Mouse (Mus musculus): ENCODE measurements at regions not wholly inside any gene's neighbourhood (a gene's known extent, or its start where the extent isn't known, plus 50 kb on each side); places are given as distances from the start of the nearest gene placed in this dataset.

GRCm38 (mm10) chr2:56083226-56083625 is 647.5 kb downstream of the Kcnj3 start:
- intact Hi-C loops (cut with DNase I): no loop called here
- DNase-seq (ENCODE audit: extremely low spot score in 1 of 2, low spot score in 2 of 2): no peak

- peak in 1 of 2 experiments; percentile 19 for DNase-seq (ENCODE audit: extremely low spot score in 1 of 2, low spot score in 2 of 2)
- intact Hi-C loops (cut with DNase I): no loop called here
Observed at GRCm38 (mm10) chr2:56109531-56109930, 673.8 kb downstream of the Kcnj3 start.

GRCm38 (mm10) chr2:56109975-56110374 is 674.2 kb downstream of the Kcnj3 start:
- DNase-seq (ENCODE audit: extremely low spot score in 1 of 2, low spot score in 2 of 2): peak in 1 of 2 experiments; percentile 15
- intact Hi-C loops (cut with DNase I): loop anchor here (5.0 to 10.0 kb wide), 2 partner anchors 1265 to 1807 kb away; no protein-coding TSS in a partner anchor

GRCm38 (mm10) chr2:56114469-56114868 is 678.7 kb downstream of the Kcnj3 start:
- peak; percentile 24 to 69 for DNase-seq (ENCODE audit: extremely low spot score in 1 of 2, low spot score in 2 of 2)
- intact Hi-C loops (cut with DNase I): loop anchor here (5.0 to 10.0 kb wide), 2 partner anchors 1260 to 1803 kb away; no protein-coding TSS in a partner anchor

- intact Hi-C loops (cut with DNase I): loop anchor here (5.0 to 10.0 kb wide), 3 partner anchors 998 to 1578 kb away; no protein-coding TSS in a partner anchor
- DNase-seq (ENCODE audit: extremely low spot score in 1 of 2, low spot score in 2 of 2): peak in 1 of 2 experiments; percentile 41
Observed at GRCm38 (mm10) chr2:56119368-56119767, 683.6 kb downstream of the Kcnj3 start.

GRCm38 (mm10) chr2:56147107-56147615 is 711.4 kb downstream of the Kcnj3 start:
- intact Hi-C loops (cut with DNase I): no loop called here
- no peak for DNase-seq (ENCODE audit: extremely low spot score in 1 of 2, low spot score in 2 of 2)

- intact Hi-C loops (cut with DNase I): no loop called here
- peak in 1 of 2 experiments; percentile 12 for DNase-seq (ENCODE audit: extremely low spot score in 1 of 2, low spot score in 2 of 2)
Observed at GRCm38 (mm10) chr2:56196449-56196848, 760.7 kb downstream of the Kcnj3 start.

GRCm38 (mm10) chr2:56227476-56227875 is 791.7 kb downstream of the Kcnj3 start:
- no peak for DNase-seq (ENCODE audit: extremely low spot score in 1 of 2, low spot score in 2 of 2)
- intact Hi-C loops (cut with DNase I): no loop called here

- intact Hi-C loops (cut with DNase I): no loop called here
- peak in 1 of 2 experiments; percentile 27 for DNase-seq (ENCODE audit: extremely low spot score in 1 of 2, low spot score in 2 of 2)
Observed at GRCm38 (mm10) chr2:56233042-56233441, 797.3 kb downstream of the Kcnj3 start.

GRCm38 (mm10) chr2:56257044-56257954 is 821.5 kb downstream of the Kcnj3 start:
- DNase-seq (ENCODE audit: extremely low spot score in 1 of 2, low spot score in 2 of 2): peak in 1 of 2 experiments; percentile 34
- intact Hi-C loops (cut with DNase I): no loop called here

GRCm38 (mm10) chr2:56304920-56305319 is 818.9 kb downstream of the Nr4a2 start:
- intact Hi-C loops (cut with DNase I): no loop called here
- DNase-seq (ENCODE audit: extremely low spot score in 1 of 2, low spot score in 2 of 2): no peak

GRCm38 (mm10) chr2:56321692-56322091 is 802.1 kb downstream of the Nr4a2 start:
- intact Hi-C loops (cut with DNase I): no loop called here
- DNase-seq (ENCODE audit: extremely low spot score in 1 of 2, low spot score in 2 of 2): no peak

GRCm38 (mm10) chr2:56322508-56322907 is 801.3 kb downstream of the Nr4a2 start:
- DNase-seq (ENCODE audit: extremely low spot score in 1 of 2, low spot score in 2 of 2): no peak
- intact Hi-C loops (cut with DNase I): no loop called here

- intact Hi-C loops (cut with DNase I): no loop called here
- no peak for DNase-seq (ENCODE audit: extremely low spot score in 1 of 2, low spot score in 2 of 2)
Observed at GRCm38 (mm10) chr2:56335974-56336373, 787.8 kb downstream of the Nr4a2 start.

- intact Hi-C loops (cut with DNase I): no loop called here
- no peak for DNase-seq (ENCODE audit: extremely low spot score in 1 of 2, low spot score in 2 of 2)
Observed at GRCm38 (mm10) chr2:56364065-56364464, 759.7 kb downstream of the Nr4a2 start.

Data from left cerebral cortex, postnatal 10 days (tissue).